Mouse (Mus musculus) hindbrain, postnatal 0 days (tissue): ENCODE data around the gene Igfbp7. TPM values are rescaled to one million over a fixed set of nuclear protein-coding genes. Genes with fewer than 3 reads are reported as not detected.

Experiments
- ATAC-seq: fragments of 200-750 bp; cut with Nextera tagmentation; 2 replicates; pipeline ENCODE4 v1.8.0; 2017; ENCODE audit warnings: mild to moderate bottlenecking, moderate TSS enrichment, moderate library complexity
- DNase-seq: peaks from one replicate; pipeline ENCODE4 v3.0.0-alpha.2; 2015; ENCODE audit warnings: low spot score
- H3K27ac ChIP-seq: fragments of 300-500 bp; sonication (generic); 2 replicates; pipeline ENCODE4 v1.5.1; 2014; ENCODE audit warnings: mild to moderate bottlenecking
- H3K27me3 ChIP-seq: fragments of 300-500 bp; sonication (generic); 2 replicates; pipeline ENCODE4 v1.6.1; 2014; ENCODE audit warnings: low read length, mixed read lengths; ENCODE audit not compliant: insufficient read depth
- H3K36me3 ChIP-seq: fragments of 300-500 bp; sonication (generic); 2 replicates; pipeline ENCODE4 v1.6.1; 2014; ENCODE audit warnings: low read length, mixed read lengths; ENCODE audit not compliant: insufficient read depth
- H3K4me1 ChIP-seq: fragments of 300-500 bp; sonication (generic); 2 replicates; pipeline ENCODE4 v1.6.1; 2014; ENCODE audit warnings: antibody characterized with exemption, low read length, mixed read lengths; ENCODE audit not compliant: insufficient read depth
- H3K4me2 ChIP-seq: fragments of 300-500 bp; sonication (generic); 2 replicates; pipeline ENCODE4 v1.6.1; 2014; ENCODE audit warnings: low read depth, mild to moderate bottlenecking, low read length, moderate library complexity, mixed read lengths
- H3K4me3 ChIP-seq: fragments of 300-500 bp; sonication (generic); 2 replicates; pipeline ENCODE4 v1.5.1; 2014; ENCODE audit warnings: low read length
- H3K9ac ChIP-seq: fragments of 300-500 bp; sonication (generic); replicated peaks from 2 replicates; pipeline ENCODE4 v1.6.1; 2014; ENCODE audit warnings: mild to moderate bottlenecking, low read length, moderate library complexity, mixed read lengths
- H3K9me3 ChIP-seq: fragments of 300-500 bp; sonication (generic); 2 replicates; pipeline ENCODE4 v1.6.1; 2016; ENCODE audit warnings: low read length, mixed read lengths
- CTCF ChIP-seq: IDR thresholded peaks from 2 replicates; pipeline ENCODE4 v1.5.1; 2016; ENCODE audit warnings: antibody characterized with exemption, control low read depth, low read depth
- WGBS: fragments of 180-500 bp; shearing (Covaris S2); extraction: QIAGEN DNeasy Blood & Tissue Kit; methylation state at CpG from one replicate; pipeline ENCODE4 v1.1.7; 2014; 5-methylcytosine and 5-hydroxymethylcytosine counted together
- polyA plus RNA-seq: library from polyadenylated mRNA; unstranded; fragments of >200 nt; fragmentation: Nextera tagmentation; extraction: Ambion mirVana; gene quantifications from 2 replicates; pipeline ENCODE4 v1.2.1, GENCODE M21; 2015
- total RNA-seq: library from RNA; depleted of rRNA; stranded (reverse); fragments of >200 nt; gene quantifications from 2 replicates; pipeline ENCODE4 v1.2.3, GENCODE M21; 2014

The Igfbp7 gene
- total and polyA plus RNA-seq, 2 experiments from 2014 or later: 45.7 to 99.3 TPM

DNA sequence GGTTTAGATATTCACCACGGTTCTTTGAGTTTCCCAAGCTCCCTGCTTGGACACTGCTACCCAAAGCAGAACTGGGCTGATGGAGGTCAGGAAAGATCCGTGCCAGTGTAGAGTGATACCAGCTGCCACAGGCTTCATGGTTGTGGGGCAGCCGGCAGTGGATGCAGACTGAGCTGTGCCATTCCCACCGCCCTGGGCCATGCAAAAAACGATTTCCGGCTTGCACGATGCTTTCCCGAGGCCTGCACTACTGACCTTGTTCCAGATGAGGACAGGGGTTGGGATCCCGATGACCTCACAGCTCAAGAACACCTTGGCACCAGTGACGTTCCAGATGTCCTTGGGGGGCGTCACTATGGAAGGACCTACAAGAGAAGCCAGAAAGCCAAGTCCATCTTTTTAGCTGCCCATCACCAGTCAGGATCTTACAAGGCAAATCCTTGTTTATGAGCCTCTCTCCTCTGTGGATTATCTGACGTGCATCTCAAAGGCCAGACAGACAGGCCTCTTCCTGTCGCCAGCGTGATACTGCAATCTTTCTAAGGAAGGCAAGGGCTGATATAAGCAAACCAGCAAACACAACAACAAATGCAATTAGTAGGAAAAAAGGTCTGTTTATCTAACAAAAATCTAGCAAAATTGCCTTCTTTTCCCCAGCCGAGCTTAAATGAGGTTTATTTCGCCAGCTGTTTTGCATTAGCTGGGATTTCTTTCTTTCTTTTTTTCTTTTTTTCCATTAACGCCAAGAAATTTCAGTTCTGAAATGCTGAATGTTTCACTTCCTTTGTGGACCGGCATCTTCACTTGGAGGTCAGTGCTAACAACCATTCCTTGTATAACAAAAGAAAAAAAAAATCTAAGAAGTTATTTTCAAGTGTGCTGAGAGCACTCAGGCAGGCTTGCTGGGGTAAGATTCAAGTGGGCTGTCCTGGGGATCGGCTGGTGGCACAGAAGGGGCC lies 52.3 kb downstream of the Igfbp7 start:
- H3K9ac ChIP-seq: no peak overlapping the region
- H3K4me1 ChIP-seq: no peaks in the 10 kb centered on the region
- 81% methylated on average over 19 of the region's 19 CpGs for WGBS
- no peak for ATAC-seq
- H3K4me3 ChIP-seq: no peak overlapping the region
- TF ChIP-seq CTCF: no peak
- no peak for DNase-seq
- no peak overlapping the region for H3K4me2 ChIP-seq
- H3K36me3 ChIP-seq: peaks cover 3% of the 10 kb centered on the region; the same call in 1 of the 2 replicates
- peak overlapping the region; percentile 17; the same call in 1 of the 2 replicates for H3K27ac ChIP-seq
- H3K27me3 ChIP-seq: no peaks in the 10 kb centered on the region
- H3K9me3 ChIP-seq: no peaks in the 10 kb centered on the region

DNA sequence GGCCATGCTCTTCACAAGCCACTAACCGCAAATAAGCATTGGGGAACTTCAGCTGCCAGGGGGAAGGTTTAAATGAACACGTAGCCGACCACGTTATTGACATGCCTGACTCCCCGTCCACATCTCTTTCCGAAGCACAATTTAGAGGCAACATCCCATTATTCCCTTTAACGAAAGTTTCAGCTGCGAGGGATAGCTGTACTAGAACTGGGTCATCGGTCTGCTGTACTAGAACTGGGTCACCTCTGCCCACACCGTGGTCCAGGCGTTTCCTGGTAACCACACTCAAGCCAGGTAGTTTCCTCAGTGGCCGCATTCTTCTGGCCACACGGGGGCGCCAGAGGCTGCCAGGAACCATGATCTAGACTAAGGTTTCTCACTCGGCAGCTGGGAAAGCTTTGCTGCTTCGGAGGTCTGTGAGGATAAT lies 53.5 kb downstream of the Igfbp7 start:
- peak; percentile 93 for DNase-seq
- H3K4me1 ChIP-seq: no peaks in the 10 kb centered on the region
- no peak overlapping the region for H3K27ac ChIP-seq
- H3K9ac ChIP-seq: no peak overlapping the region
- H3K4me2 ChIP-seq: peak overlapping the region; percentile 55
- peak overlapping the region; percentile 25 for H3K4me3 ChIP-seq
- H3K36me3 ChIP-seq: peaks cover 12% of the 10 kb centered on the region; the same call in 1 of the 2 replicates
- peak; percentile 78 for ATAC-seq
- H3K9me3 ChIP-seq: no peaks in the 10 kb centered on the region
- 4% methylated on average over 16 of the region's 16 CpGs for WGBS
- H3K27me3 ChIP-seq: no peaks in the 10 kb centered on the region
- peak; percentile 99 for TF ChIP-seq CTCF

- H3K9me3 ChIP-seq: no peaks in the 10 kb centered on the region
- ATAC-seq: no peak
- no peak overlapping the region for H3K4me2 ChIP-seq
- peaks cover 33% of the 10 kb centered on the region for H3K36me3 ChIP-seq
- H3K27ac ChIP-seq: no peak overlapping the region
- no peak for TF ChIP-seq CTCF
- H3K4me3 ChIP-seq: no peak overlapping the region
- H3K27me3 ChIP-seq: no peaks in the 10 kb centered on the region
- whole genome bisulfite sequencing: 69% methylated on average over 9 of the region's 9 CpGs
- H3K4me1 ChIP-seq: no peaks in the 10 kb centered on the region
- DNase-seq: no peak
- H3K9ac ChIP-seq: no peak overlapping the region
These were observed 56.1 kb downstream of the Igfbp7 start for GRCm38 (mm10) chr5:77351691-77352090.

GRCm38 (mm10) chr5:77349971-77350658 lies 57.7 kb downstream of the Igfbp7 start:
- DNase-seq: no peak
- Histone ChIP-seq H3K4me1 (no peaks in the 10 kb centered on the region), H3K4me3 (no peak overlapping the region), H3K9ac (no peak overlapping the region), H3K9me3 (no peaks in the 10 kb centered on the region), H3K27me3 (no peaks in the 10 kb centered on the region), H3K36me3 (peaks cover 44% of the 10 kb centered on the region), H3K27ac (no peak overlapping the region), H3K4me2 (no peak overlapping the region)
- 0 out of 2 replicates have a peak, but pooled peaks have one; percentile 5 for TF ChIP-seq CTCF
- ATAC-seq: no peak
- 92% methylated on average over 15 of the region's 15 CpGs for WGBS

DNA sequence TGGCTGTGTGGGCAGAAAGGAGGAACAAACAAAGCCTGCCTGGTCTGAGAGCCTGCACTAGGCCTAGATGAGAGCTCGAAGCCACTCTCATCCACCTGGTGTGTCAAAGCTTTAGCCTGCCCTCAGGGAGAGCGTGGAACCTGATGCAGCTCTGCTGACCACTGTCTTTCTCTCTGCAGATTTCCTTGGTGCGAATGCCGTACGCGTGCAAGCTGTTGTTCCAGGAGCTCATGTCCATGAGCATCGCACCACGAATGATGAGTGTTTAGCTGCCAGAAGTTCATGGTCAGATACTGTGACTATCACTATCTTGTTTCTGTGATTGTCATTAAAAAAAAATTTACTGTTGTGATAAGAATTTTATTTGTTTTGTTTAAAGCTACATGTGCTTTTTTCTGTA lies 58.9 kb downstream of the Igfbp7 start:
- Histone ChIP-seq H3K9ac (no peak overlapping the region), H3K4me3 (no peak overlapping the region), H3K36me3 (peaks cover 53% of the 10 kb centered on the region), H3K27me3 (no peaks in the 10 kb centered on the region), H3K9me3 (no peaks in the 10 kb centered on the region), H3K27ac (no peak overlapping the region), H3K4me2 (no peak overlapping the region), H3K4me1 (no peaks in the 10 kb centered on the region)
- WGBS: 94% methylated on average over 8 of the region's 8 CpGs
- TF ChIP-seq CTCF: no peak
- no peak for DNase-seq
- no peak for ATAC-seq

DNA sequence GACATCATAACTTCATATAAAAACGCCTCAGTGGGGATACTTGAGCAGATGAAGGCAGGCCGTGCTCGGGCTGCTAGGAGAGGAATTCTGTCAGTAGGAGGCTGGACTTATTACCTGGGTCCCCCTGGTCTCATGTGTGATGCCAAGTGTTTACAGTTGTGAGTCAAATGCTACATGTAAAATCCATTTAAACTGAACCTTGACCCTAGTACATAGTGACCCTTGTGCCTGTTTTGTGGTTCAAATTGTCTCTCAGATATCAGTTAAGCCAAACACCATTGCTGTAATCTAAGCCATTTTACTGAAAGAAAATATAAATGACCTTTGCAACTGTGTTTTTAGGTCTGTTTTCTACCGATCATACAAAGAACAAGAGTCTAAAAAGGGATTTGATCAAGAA lies 67.8 kb downstream of the Igfbp7 start:
- Histone ChIP-seq H3K4me3 (no peak overlapping the region), H3K4me1 (no peaks in the 10 kb centered on the region), H3K9ac (no peak overlapping the region), H3K36me3 (peaks cover 73% of the 10 kb centered on the region), H3K27me3 (no peaks in the 10 kb centered on the region), H3K4me2 (no peak overlapping the region), H3K27ac (no peak overlapping the region), H3K9me3 (no peaks in the 10 kb centered on the region)
- ATAC-seq: no peak
- DNase-seq: no peak
- TF ChIP-seq CTCF: no peak
- WGBS: 90% methylated on average over 4 of the region's 4 CpGs
